ENCODE assay signal across 8 mouse cellular contexts in genomic region chr3:146945887-146946286, GRCm38 (mm10).
A peak's percentile ranks its signal among the peaks of the same experiment; 100 is the strongest.
DNase-seq lines count a peak whose midpoint lies in the region; ATAC-seq lines count a peak whose summit lies in the region.

No protein-coding gene starts in this region.

- H3K4me3 ChIP-seq in hindbrain, embryonic 13.5 days, result peak overlapping the region; percentile 39

- H3K27ac ChIP-seq in hindbrain, embryonic 13.5 days, result no peak overlapping the region

- peak overlapping the region; percentile 58; the same call in 1 of the 2 replicates for H3K9ac ChIP-seq in hindbrain, embryonic 13.5 days

- 2% methylated on average over 13 of the region's 13 CpGs for WGBS in hindbrain, embryonic 13.5 days

- H3K9me3 ChIP-seq in hindbrain, embryonic 13.5 days, result no peaks in the 10 kb centered on the region

- H3K4me2 ChIP-seq in hindbrain, embryonic 13.5 days, result peak overlapping the region; percentile 56

- H3K36me3 ChIP-seq in hindbrain, embryonic 13.5 days, result no peaks in the 10 kb centered on the region; the same call in 1 of the 2 replicates

- H3K27me3 ChIP-seq in hindbrain, embryonic 13.5 days, result peaks cover 2% of the 10 kb centered on the region; the same call in 1 of the 2 replicates

- DNase-seq in R1 (ENCODE audit: low read depth, low spot score), result peak; percentile 76
- peak; percentile 65 for DNase-seq in cerebellum, adult 9-11 months
- peak; percentile 35 to 86 for DNase-seq in frontal cortex, adult 2 months (ENCODE audit: extremely low spot score in 1 of 2, low spot score in 1 of 2)
- DNase-seq in layer of hippocampus, postnatal 14 days (ENCODE audit: low spot score in 2 of 2), result peak; percentile 79 to 83
- peak; percentile 59 for DNase-seq in lung, postnatal 10 days
- DNase-seq in retina, embryonic 14.5 days (ENCODE audit: low spot score), result peak; percentile 89
- DNase-seq in urinary bladder, postnatal 36 days (ENCODE audit: low spot score in 2 of 2), result peak; percentile 37 to 48

- peak; percentile 74 for ATAC-seq in hindbrain, embryonic 13.5 days (ENCODE audit: low FRiP score)

- H3K4me1 ChIP-seq in hindbrain, embryonic 13.5 days (replicated peaks), result no peaks in the 10 kb centered on the region
